Mouse (Mus musculus): Measurements from ENCODE around the gene Stip1. TPM values are rescaled to one million over a fixed set of nuclear protein-coding genes. Genes with fewer than 3 reads are reported as not detected.

The Stip1 gene
- 21.6 and 62.7 TPM in 2 replicates for polyA plus RNA-seq (2012; ENCODE audit: low replicate concordance)

DNA sequence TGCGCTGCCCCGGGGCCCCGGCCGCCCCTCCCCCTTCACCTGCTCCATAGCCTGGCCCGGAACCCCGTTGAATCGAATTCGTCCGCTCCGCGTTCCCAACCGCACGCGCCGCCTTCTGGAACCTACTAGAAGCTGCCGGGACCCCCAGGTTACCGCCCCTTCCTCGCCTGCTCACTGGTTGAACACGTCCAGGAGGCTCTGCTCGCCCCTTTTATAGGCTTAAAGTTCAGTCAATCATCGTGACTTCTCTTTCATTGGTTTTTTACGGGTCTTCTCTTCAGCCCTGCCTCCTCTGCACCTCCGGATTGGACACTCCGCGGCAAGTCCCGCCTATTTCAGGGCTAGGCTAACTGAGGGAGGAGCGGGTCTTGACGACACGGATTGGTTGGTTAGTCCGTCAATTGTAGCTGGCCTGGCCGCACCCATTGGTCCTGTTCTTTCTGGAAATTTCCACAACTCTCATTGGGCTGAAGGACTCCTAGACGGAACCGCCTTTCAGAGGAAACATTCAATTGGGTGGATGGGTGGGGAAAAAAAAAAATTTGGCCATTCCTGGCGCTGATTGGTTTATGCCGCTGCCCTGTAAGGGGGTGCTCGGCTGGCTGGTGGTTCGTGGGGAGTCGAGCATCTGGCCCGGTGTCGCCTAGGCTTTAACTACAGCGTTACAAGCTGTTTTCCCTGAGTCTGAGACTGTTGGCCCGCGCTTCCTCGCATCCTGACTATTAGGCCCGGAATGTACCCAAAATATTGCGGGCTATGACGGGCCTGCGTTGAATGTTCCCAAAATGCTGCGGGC, at the start of gene Stip1:
TSS of gene Stip1 (minus strand) at position 127 of the 796 bp plus-strand sequence.

DNA sequence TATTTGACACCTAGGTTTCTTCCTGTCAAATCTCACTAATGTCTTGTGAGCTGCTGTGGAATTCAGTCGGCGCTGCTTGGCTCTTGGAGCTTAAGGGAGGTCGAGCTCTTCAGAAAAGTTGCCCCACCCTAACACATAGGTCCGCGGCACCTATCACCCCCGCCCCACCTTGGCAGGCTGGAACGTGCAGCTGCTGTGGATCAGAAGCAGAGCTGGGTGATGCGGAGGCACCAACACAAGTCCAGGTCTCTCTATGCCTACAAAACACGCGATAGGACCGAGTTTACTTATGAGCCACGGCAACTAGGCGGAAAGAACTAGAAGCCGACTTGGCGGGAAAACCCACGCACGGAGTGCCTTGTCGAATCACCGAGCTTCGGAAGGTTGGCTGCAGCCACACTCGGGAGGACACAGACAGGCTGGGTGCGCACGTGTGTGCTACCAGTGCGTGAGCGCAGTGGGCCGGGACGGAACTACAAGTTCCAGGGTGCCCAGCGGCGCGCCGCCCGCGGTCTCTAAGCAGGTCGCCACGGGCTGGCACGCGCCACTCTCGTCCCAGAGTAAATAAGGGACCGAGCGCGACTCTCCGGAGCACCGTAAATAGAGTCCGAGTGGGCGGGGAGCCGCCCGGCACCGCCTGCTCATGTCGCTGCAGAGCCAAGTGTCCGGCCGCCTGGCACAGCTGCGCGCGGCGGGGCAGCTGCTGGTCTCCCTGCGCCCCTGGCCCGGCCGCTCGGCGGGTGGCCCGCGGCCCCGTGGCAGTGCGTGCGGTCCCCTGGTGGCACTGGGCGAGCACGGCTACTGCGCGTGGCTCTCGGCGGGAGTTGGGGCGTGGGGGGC, 16.7 kb upstream of the Stip1 start, which contains the start of gene Macrod1:
TSS of gene Macrod1 (plus strand) at position 563 of the 840 bp plus-strand sequence.

DNA sequence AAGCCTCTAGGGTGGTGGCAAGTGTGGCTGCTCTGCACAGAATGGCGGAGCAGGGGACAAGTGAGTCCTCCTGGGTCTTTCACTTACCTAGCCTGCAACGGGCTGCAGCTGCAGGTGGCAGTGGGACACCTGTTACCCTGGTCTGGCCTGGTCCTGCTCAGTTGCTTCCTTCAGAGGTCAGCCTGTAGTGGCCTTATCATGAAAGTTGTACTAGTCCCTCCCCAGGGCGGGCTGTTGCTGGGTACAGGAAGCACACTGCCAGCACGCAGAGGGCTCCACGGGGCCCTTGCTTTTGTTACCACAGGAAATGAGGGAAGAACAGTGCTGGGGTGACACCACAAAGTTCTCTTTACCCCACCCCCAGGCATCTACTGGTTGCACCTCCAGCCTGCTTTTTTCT, 20.6 kb downstream of the Stip1 start, which contains the start of gene Fermt3:
TSS of gene Fermt3 (minus strand) at position 279 of the 400 bp plus-strand sequence.

DNA sequence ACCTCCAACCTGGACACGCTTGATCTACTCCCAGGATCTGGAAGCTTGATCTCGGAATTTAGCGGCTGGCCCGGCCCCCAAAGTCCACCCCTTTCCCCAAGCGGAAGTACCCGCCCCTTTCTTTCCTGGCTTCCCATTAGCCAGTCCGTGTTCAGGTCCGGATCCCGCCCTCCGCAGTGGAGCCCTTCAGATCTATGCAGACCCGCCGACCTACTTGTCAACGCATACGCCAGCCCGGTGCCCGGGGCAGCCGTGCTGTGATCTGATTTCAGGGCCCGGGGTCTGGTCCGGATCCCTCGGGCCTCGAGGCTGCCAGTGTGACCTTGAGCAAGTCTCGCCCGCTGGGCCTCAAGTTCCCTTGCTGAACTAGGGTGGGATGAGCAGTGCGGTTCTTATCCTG, 43.8 kb downstream of the Stip1 start, which contains the start of the genes Nudt22 and Trpt1:
TSS of gene Nudt22 (minus strand) at position 112 of the 400 bp plus-strand sequence.
TSS of gene Trpt1 (plus strand) at position 126 of the 400 bp plus-strand sequence.

DNA sequence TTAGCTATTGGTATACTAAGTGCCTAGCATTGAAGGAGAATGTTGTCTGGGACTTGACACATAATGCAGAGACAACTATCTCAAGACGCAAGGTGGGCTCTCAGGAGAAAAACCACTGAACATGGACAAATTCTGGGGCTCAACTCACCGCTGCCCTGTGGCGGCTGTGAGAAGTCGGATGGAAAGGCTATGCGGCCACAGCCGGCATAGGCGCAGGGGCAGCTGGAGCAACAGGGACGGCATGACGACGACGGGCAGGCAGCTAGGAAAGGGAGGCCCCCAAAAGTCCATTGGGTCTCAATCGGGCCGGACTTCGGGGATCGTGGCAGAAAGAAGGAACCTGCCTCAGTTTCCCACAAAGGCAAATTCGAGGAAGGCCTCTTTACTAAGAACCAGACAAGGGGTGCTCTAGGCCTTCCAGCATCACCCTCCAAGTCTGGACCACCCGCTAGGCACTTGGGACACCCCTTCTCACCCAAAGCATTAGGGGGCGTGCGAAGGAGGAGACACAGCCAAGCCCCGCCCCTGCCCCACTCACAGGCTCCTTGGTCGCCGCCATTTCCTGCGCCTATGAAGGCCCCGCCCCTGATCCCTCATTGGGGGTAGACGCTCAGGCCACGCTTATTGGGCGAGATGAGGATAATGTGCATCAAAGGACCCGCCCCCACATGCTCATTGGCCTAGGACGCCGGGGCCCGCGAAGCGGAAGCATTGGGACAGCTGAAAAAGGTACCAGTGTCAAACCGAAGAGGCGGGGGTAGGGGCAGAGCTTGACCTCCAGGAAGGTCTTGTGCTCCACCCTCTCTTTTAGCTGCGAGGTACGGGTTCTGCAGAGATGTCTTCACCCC, 47.5 kb downstream of the Stip1 start, which contains the start of gene Dnajc4:
TSS of gene Dnajc4 (minus strand) at position 562 of the 848 bp plus-strand sequence.

DNA sequence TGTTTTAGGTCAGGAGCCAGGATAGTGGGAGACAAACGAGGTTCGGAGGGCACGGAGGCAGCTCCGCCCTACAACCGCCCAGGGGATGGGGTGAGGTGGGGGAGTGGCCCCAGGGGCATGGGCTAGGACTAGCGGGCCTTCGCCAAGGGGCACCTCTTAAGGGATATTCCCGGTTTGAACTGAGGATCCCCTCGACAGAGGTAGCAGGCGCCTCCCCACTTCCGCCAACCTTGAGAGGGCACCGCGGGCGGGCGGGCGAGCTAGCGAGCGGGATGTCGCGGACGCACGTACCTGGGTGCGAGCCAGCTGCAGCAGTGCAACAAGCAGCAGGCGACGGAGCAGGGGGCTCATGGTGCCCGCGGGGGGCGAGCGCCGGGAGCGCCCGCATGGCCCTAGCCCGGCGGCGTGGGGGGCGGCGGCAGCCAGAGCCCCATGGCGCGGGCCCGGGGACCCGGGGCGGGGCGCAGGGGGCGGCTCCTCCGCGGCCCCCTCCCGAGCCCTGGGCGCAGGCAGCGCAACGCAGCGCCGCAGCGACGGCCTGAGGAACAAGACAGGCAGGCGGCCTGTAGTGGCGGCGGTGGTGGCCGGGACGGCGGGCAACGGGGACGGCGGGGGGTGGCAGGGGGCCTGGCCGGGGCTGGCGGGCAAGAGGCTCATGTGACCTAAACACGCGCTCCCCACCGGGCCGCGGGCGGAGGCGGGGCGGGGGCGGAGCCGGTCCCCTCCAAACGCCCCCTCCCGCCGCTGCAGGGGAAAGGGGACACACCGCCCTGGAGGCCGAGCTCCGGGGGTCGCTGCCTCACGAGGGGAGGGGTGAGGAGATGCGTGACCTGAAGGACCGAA, 52.5 kb downstream of the Stip1 start, which contains the start of gene Vegfb:
TSS of gene Vegfb (minus strand) at position 591 of the 843 bp plus-strand sequence.

DNA sequence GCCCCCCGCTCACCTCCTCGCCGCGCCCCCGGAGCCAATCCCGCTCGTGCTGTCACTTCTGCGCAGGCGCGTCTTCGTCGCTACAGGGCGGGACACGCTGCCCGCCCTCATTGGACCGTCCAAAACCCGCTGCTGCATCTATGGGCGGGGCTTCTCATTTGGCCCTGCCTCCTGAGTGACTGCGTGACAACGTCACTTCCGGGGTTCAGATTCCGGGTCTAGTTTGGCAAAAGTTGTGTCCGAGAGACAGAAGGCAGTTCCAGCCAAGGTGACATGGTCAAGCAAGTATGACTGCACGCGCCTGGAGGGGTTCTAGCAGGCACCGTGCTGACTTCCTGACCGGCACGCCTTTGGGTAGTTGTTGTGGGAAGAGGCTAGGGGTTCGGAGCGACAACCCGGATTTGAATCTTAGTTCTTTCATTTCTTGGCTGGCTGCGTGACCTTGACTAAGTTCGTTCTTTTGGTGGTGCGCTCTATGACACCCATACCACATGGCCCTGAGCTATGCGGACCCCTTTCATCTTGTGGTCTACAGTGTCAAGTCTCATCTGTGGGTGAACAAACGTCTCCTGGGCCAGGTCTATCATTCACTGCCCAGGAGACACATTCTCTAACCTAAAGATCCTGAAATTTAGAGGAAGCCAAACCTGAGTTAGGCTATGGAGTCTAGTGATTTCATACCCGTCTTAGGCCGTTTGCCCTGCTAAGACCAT, 59.2 kb downstream of the Stip1 start, which contains the start of gene Fkbp2:
TSS of gene Fkbp2 (minus strand) at position 121 of the 713 bp plus-strand sequence.

DNA sequence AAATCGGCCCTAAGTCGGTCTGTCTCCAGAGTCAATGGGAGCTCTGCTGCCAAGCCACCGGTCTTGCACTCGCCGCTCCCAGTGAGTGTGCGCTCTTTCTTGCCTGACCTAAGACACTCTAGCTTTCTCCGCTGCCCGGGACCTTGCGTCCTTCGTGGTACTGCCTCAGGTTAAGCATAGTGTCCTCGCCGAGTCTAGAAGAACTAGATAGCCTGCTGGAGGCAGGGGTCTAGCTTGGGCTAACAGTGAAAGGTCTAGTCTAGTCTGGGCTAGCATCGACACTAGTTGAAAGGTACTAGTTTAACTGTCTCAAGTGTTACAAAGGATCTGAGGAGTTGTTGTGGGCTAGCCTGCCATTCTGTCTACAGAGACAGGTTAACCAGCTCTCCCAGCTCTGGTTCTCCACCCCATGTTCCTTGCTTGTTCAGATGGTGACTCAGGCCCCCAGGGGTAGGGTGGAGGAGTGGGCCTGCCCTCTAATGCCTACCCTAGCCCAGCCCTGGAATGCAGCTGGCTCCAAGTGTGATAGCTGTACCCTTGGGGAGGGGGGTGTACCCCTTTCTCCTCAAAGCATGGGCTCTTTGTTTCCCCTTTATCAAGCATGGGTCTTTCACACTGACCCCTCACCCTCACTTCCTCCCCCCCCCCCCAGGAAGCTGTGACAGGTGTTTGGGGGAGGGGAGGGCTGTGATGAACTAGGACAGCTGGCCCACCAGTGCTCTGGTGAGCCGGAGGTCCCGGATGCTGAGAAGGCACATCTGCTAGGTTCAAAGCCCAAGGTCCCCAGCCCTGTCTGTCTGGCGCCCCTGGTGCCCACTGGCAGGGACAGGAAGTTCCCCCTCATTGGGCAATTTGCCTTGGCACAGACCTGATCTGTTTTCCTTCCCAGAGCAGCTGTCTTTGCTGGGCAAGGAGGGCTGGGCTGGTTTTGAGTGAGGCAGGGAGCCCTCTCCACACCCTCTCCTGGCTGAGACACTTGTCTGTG, 63.9 kb downstream of the Stip1 start, which contains the start of gene Plcb3:
TSS of gene Plcb3 (minus strand) at position 934 of the 985 bp plus-strand sequence.

DNA sequence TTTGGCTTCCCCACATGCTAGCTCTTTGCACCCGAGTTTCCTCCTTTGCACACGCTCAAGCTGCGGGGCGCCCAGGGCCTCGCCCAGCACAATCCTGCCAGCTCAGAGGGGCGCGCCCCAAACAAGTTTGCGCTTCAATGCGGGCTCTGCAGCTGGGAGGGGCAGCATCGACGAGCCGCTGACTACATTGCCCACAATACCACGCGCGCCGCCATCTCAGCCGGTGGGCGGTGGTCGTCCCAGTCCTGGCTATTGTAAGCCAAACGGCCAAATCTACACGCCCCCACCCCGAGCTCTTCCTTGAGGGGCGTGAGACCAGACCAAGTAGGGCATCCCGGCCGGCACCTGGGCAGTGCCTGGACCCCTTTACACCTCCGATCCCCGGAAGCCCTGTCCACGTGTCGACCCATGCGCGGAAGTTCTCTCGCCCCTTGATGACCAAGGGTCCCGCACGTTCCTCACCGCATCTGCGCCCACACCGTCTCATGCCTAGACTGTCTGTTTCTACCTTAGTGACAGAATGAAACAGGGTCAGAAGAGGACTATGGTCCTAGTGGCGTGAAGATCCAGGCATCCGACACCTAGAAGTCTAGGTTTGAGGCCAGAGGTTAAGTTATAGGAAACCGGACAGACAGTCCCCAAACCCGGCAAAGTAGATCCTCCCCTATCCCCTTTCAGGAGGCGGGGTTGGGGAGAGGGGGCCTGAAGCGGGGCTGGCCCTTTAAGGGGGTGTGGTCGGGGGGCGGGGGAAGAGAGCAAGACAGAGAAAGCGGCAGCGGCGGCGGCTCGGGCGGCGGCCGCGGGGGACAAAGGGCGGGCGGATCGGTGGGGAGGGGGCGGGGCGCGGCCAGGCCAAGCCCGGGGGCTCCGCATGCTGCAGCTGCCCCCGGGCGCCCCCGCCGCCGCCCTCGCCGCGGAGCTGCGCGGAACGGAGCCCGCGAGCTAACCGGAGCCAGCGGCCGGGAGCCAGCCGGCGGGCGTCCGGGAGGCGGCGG, 65.3 kb downstream of the Stip1 start, which contains the start of gene Ppp1r14b:
TSS of gene Ppp1r14b (plus strand) at position 758 of the 995 bp plus-strand sequence.

Other genes starting within 250 kb of the Stip1 start
- 45.5 and 86.2 TPM in 2 replicates for gene Rps6ka4, start 199.3 kb downstream of the Stip1 start, polyA plus RNA-seq (2012; ENCODE audit: low replicate concordance)
- 58.3 and 173 TPM in 2 replicates for gene Ccdc88b, start 181.8 kb downstream of the Stip1 start, polyA plus RNA-seq (2012; ENCODE audit: low replicate concordance)
- 109 and 179 TPM in 2 replicates for gene Trmt112, start 130.3 kb downstream of the Stip1 start, polyA plus RNA-seq (2012; ENCODE audit: low replicate concordance)
- gene Prdx5, start 129.9 kb downstream of the Stip1 start, polyA plus RNA-seq (2012; ENCODE audit: low replicate concordance), result 235 and 243 TPM in 2 replicates
- 85.7 and 188 TPM in 2 replicates for gene Esrra, start 118.2 kb downstream of the Stip1 start, polyA plus RNA-seq (2012; ENCODE audit: low replicate concordance)
- gene Catsperz, start 114.6 kb downstream of the Stip1 start, polyA plus RNA-seq (2012; ENCODE audit: low replicate concordance), result 0.13 TPM in 1 of 2 replicates, not detected in the other
- gene Kcnk4, start 105.5 kb downstream of the Stip1 start, polyA plus RNA-seq (2012; ENCODE audit: low replicate concordance), result not detected in 2 replicates
- gene Bad, start 98.1 kb downstream of the Stip1 start, polyA plus RNA-seq (2012; ENCODE audit: low replicate concordance), result 51.8 and 69.7 TPM in 2 replicates
- 64.1 and 122 TPM in 2 replicates for gene Gpr137, start 97.5 kb downstream of the Stip1 start, polyA plus RNA-seq (2012; ENCODE audit: low replicate concordance)
- 184 and 260 TPM in 2 replicates for gene Ppp1r14b, start 65.0 kb downstream of the Stip1 start, polyA plus RNA-seq (2012; ENCODE audit: low replicate concordance)
- gene Plcb3, start 63.5 kb downstream of the Stip1 start, polyA plus RNA-seq (2012; ENCODE audit: low replicate concordance), result 19.1 and 35.7 TPM in 2 replicates
- gene Fkbp2, start 59.5 kb downstream of the Stip1 start, polyA plus RNA-seq (2012; ENCODE audit: low replicate concordance), result 149 and 301 TPM in 2 replicates
- 55.0 and 101 TPM in 2 replicates for gene Vegfb, start 52.3 kb downstream of the Stip1 start, polyA plus RNA-seq (2012; ENCODE audit: low replicate concordance)
- 38.4 and 52.0 TPM in 2 replicates for gene Dnajc4, start 47.4 kb downstream of the Stip1 start, polyA plus RNA-seq (2012; ENCODE audit: low replicate concordance)
- 15.5 and 16.2 TPM in 2 replicates for gene Nudt22, start 43.9 kb downstream of the Stip1 start, polyA plus RNA-seq (2012; ENCODE audit: low replicate concordance)
- gene Trpt1, start 43.8 kb downstream of the Stip1 start, polyA plus RNA-seq (2012; ENCODE audit: low replicate concordance), result 3.4 and 3.5 TPM in 2 replicates
- gene Fermt3, start 20.5 kb downstream of the Stip1 start, polyA plus RNA-seq (2012; ENCODE audit: low replicate concordance), result 376 and 794 TPM in 2 replicates
- 16.2 and 22.9 TPM in 2 replicates for gene Macrod1, start 16.8 kb upstream of the Stip1 start, polyA plus RNA-seq (2012; ENCODE audit: low replicate concordance)
- gene Flrt1, start 65.8 kb upstream of the Stip1 start, polyA plus RNA-seq (2012; ENCODE audit: low replicate concordance), result 0.04 TPM in 1 of 2 replicates, not detected in the other
- 110 and 111 TPM in 2 replicates for gene Otub1, start 166.3 kb upstream of the Stip1 start, polyA plus RNA-seq (2012; ENCODE audit: low replicate concordance)
- 209 and 282 TPM in 2 replicates for gene Cox8a, start 177.6 kb upstream of the Stip1 start, polyA plus RNA-seq (2012; ENCODE audit: low replicate concordance)
- gene Naa40, start 201.2 kb upstream of the Stip1 start, polyA plus RNA-seq (2012; ENCODE audit: low replicate concordance), result 31.1 and 36.7 TPM in 2 replicates
- gene Rcor2, start 227.4 kb upstream of the Stip1 start, polyA plus RNA-seq (2012; ENCODE audit: low replicate concordance), result 3.4 and 7.2 TPM in 2 replicates